ENCODE assay signal across 8 mouse cellular contexts in the genomic region with DNA sequence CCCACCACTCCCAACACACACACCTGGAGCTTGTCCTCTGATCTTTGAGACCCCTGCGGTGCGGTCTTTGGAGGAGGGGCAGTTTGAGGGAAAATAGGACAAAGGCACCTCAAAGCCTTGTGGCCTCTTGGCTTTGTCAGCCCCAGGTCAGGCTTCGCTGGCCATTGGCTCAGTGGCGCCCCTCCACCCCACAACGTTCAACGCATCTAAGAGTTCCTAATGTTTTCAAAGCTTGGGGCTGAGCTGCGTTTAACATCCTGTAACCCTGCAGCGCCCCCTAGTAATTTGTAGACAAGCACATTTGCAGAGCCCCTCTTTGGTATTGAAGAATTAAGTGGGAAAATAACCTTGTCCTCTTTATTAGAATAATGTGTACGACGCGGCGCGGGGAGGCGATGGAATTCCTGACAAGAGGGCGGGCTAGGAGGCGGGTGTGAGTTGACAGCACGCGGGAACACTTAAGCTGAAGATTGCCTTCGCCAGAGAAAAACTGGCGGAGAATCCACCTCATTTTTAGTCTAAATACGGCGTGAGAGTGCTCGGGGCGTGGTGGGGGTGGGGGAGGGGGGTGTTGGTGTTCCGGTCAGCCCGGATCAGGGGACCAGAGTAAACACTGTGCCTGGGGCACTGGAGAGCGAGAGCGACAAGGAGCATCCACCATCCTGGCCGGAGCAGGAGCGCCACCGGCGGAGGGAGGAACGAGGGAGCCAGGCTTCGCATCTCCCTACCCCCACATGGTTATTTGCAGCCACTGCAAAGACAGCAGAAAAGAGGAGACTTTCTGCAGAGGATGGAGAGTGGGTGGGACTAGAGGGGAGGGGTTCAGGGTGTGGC. TPM values are rescaled to one million over a fixed set of nuclear protein-coding genes. Genes with fewer than 3 reads are reported as not detected.
DNase-seq lines count a peak whose midpoint lies in the region; ATAC-seq and TF ChIP-seq lines count a peak whose summit lies in the region.

No protein-coding gene starts in this region.

- peak; percentile 82 for DNase-seq in CD4-positive, CD25-positive, alpha-beta regulatory T cell, adult 2 months (ENCODE audit: low read depth, low spot score)
- DNase-seq in c-Kit-positive CD71-negative TER-119-negative erythroid progenitor cells, embryonic 14.5 days (ENCODE audit: low read depth), result peak; percentile 67
- peak; percentile 80 for DNase-seq in heart, postnatal 0 days (ENCODE audit: low spot score)
- DNase-seq in kidney, postnatal 4 days, result peak; percentile 74 to 85
- peak; percentile 48 to 63 for DNase-seq in thymus, adult 18-20 months

- H3K4me2 ChIP-seq in forebrain, embryonic 13.5 days, result peak overlapping the region; percentile 78
- peak overlapping the region; percentile 88 for H3K4me2 ChIP-seq in heart, postnatal 0 days (ENCODE audit: low read depth, low read length)
- H3K4me2 ChIP-seq in liver, embryonic 15.5 days, result peak overlapping the region; percentile 76
- peak overlapping the region; percentile 75 for H3K4me2 ChIP-seq in neural tube, embryonic 14.5 days (ENCODE audit: low read depth, low read length)

- WGBS in forebrain, embryonic 13.5 days, result 1% methylated on average over 34 of the region's 34 CpGs
- 2% methylated on average over 34 of the region's 34 CpGs for WGBS in heart, postnatal 0 days
- 5% methylated on average over 34 of the region's 34 CpGs for WGBS in liver, embryonic 15.5 days (ENCODE audit: insufficient replicate concordance)
- WGBS in neural tube, embryonic 14.5 days, result 2% methylated on average over 34 of the region's 34 CpGs

- no peaks in the 10 kb centered on the region for H3K36me3 ChIP-seq in forebrain, embryonic 13.5 days (ENCODE audit: poor library complexity, severe bottlenecking)
- H3K36me3 ChIP-seq in heart, postnatal 0 days (replicated peaks; ENCODE audit: control insufficient read depth, insufficient read depth, low read length), result no peaks in the 10 kb centered on the region
- H3K36me3 ChIP-seq in liver, embryonic 15.5 days (replicated peaks), result no peaks in the 10 kb centered on the region
- H3K36me3 ChIP-seq in neural tube, embryonic 14.5 days (ENCODE audit: control insufficient read depth, insufficient read depth, low read length), result no peaks in the 10 kb centered on the region

- peak; percentile 60 for TF ChIP-seq CTCF in heart, postnatal 0 days (IDR thresholded peaks at IDR 0.05; ENCODE audit: low read depth)

- TF ChIP-seq EP300 in heart, postnatal 0 days (IDR thresholded peaks at IDR 0.05; ENCODE audit: low read depth), result no peak

- H3K27ac ChIP-seq in forebrain, embryonic 13.5 days, result peak overlapping the region; percentile 61; the same call in 1 of the 2 replicates
- H3K27ac ChIP-seq in heart, postnatal 0 days (ENCODE audit: low read depth), result peak overlapping the region; percentile 75
- no peak overlapping the region for H3K27ac ChIP-seq in liver, embryonic 15.5 days (replicated peaks)
- peak overlapping the region; percentile 80 for H3K27ac ChIP-seq in neural tube, embryonic 14.5 days (ENCODE audit: low read depth, low read length)

- peaks cover 6% of the 10 kb centered on the region; the same call in 1 of the 2 replicates for H3K27me3 ChIP-seq in forebrain, embryonic 13.5 days
- no peaks in the 10 kb centered on the region for H3K27me3 ChIP-seq in heart, postnatal 0 days (ENCODE audit: control insufficient read depth, insufficient read depth, low read length)
- H3K27me3 ChIP-seq in liver, embryonic 15.5 days, result peaks cover 38% of the 10 kb centered on the region
- no peaks in the 10 kb centered on the region for H3K27me3 ChIP-seq in neural tube, embryonic 14.5 days (ENCODE audit: control insufficient read depth, insufficient read depth, low read length)

- H3K4me3 ChIP-seq in forebrain, embryonic 13.5 days, result peak overlapping the region; percentile 45
- H3K4me3 ChIP-seq in heart, postnatal 0 days (ENCODE audit: low read depth, low read length), result peak overlapping the region; percentile 46
- peak overlapping the region; percentile 34 for H3K4me3 ChIP-seq in liver, embryonic 15.5 days (replicated peaks)
- H3K4me3 ChIP-seq in neural tube, embryonic 14.5 days (ENCODE audit: low read depth, low read length), result peak overlapping the region; percentile 36

- peak; percentile 81 for ATAC-seq in forebrain, embryonic 13.5 days
- ATAC-seq in heart, postnatal 0 days (ENCODE audit: insufficient read depth, low read depth), result peak; percentile 80
- no peak for ATAC-seq in liver, embryonic 15.5 days (ENCODE audit: insufficient read depth)
- ATAC-seq in neural tube, embryonic 14.5 days (ENCODE audit: low read depth), result peak; percentile 87

- peak overlapping the region; percentile 70 for H3K9ac ChIP-seq in forebrain, embryonic 13.5 days
- H3K9ac ChIP-seq in heart, postnatal 0 days (replicated peaks; ENCODE audit: low read depth, low read length), result peak overlapping the region; percentile 51; the same call in 1 of the 2 replicates
- peak overlapping the region; percentile 11; the same call in 1 of the 2 replicates for H3K9ac ChIP-seq in liver, embryonic 15.5 days
- peak overlapping the region; percentile 59 for H3K9ac ChIP-seq in neural tube, embryonic 14.5 days (replicated peaks; ENCODE audit: low read depth, low read length)

- H3K4me1 ChIP-seq in forebrain, embryonic 13.5 days, result peaks cover 17% of the 10 kb centered on the region
- H3K4me1 ChIP-seq in heart, postnatal 0 days (ENCODE audit: control insufficient read depth, insufficient read depth), result peaks cover 19% of the 10 kb centered on the region
- H3K4me1 ChIP-seq in liver, embryonic 15.5 days (replicated peaks), result peaks cover 29% of the 10 kb centered on the region
- 0 out of 2 replicates have a peak, but pooled peaks cover 5% of the 10 kb centered on the region for H3K4me1 ChIP-seq in neural tube, embryonic 14.5 days (ENCODE audit: control insufficient read depth, insufficient read depth, low read length)

- H3K9me3 ChIP-seq in forebrain, embryonic 13.5 days (replicated peaks), result no peaks in the 10 kb centered on the region
- no peaks in the 10 kb centered on the region for H3K9me3 ChIP-seq in heart, postnatal 0 days (replicated peaks; ENCODE audit: control insufficient read depth, low read length)
- no peaks in the 10 kb centered on the region for H3K9me3 ChIP-seq in liver, embryonic 15.5 days (replicated peaks)
- H3K9me3 ChIP-seq in neural tube, embryonic 14.5 days (ENCODE audit: control insufficient read depth, low read length), result no peaks in the 10 kb centered on the region

RNA-seq across cellular contexts. Expression of a gene that starts 28.2 kb away (rescaled TPM):
- polyA plus RNA-seq in forebrain, embryonic 13.5 days (2015; fragmentation: Nextera tagmentation; extraction: Ambion mirVana), result not detected in 2 replicates
- total RNA-seq in heart, postnatal 0 days (2014; rRNA removed; ENCODE audit: low replicate concordance), result not detected in 2 replicates
- not detected in 2 replicates for polyA plus RNA-seq in heart, postnatal 0 days (2015; fragmentation: Nextera tagmentation; extraction: Ambion mirVana)
- polyA plus RNA-seq in liver, embryonic 15.5 days (2015; fragmentation: Nextera tagmentation; extraction: Ambion mirVana), result 0.54 and 1.1 TPM in 2 replicates
- polyA plus RNA-seq in neural tube, embryonic 14.5 days (2014; fragmentation: Nextera tagmentation; extraction: Ambion mirVana), result 0.44 and 1.0 TPM in 2 replicates

RNA-seq across cellular contexts. Expression of a gene that starts 29.0 kb away (rescaled TPM):
- 0.30 and 0.72 TPM in 2 replicates for polyA plus RNA-seq in forebrain, embryonic 13.5 days (2015; fragmentation: Nextera tagmentation; extraction: Ambion mirVana)
- 0.43 and 0.76 TPM in 2 replicates for total RNA-seq in heart, postnatal 0 days (2014; rRNA removed; ENCODE audit: low replicate concordance)
- not detected in 2 replicates for polyA plus RNA-seq in heart, postnatal 0 days (2015; fragmentation: Nextera tagmentation; extraction: Ambion mirVana)
- 0.21 and 0.25 TPM in 2 replicates for polyA plus RNA-seq in liver, embryonic 15.5 days (2015; fragmentation: Nextera tagmentation; extraction: Ambion mirVana)
- 3.4 TPM in 1 of 2 replicates, not detected in the other for polyA plus RNA-seq in neural tube, embryonic 14.5 days (2014; fragmentation: Nextera tagmentation; extraction: Ambion mirVana)

RNA-seq across cellular contexts. Expression of a gene that starts 30.7 kb away (rescaled TPM):
- 47.2 and 51.9 TPM in 2 replicates for polyA plus RNA-seq in forebrain, embryonic 13.5 days (2015; fragmentation: Nextera tagmentation; extraction: Ambion mirVana)
- total RNA-seq in heart, postnatal 0 days (2014; rRNA removed; ENCODE audit: low replicate concordance), result 236 and 368 TPM in 2 replicates
- 105 and 107 TPM in 2 replicates for polyA plus RNA-seq in heart, postnatal 0 days (2015; fragmentation: Nextera tagmentation; extraction: Ambion mirVana)
- polyA plus RNA-seq in liver, embryonic 15.5 days (2015; fragmentation: Nextera tagmentation; extraction: Ambion mirVana), result 175 and 180 TPM in 2 replicates
- 29.1 and 35.9 TPM in 2 replicates for polyA plus RNA-seq in neural tube, embryonic 14.5 days (2014; fragmentation: Nextera tagmentation; extraction: Ambion mirVana)

RNA-seq across cellular contexts. Expression of a gene that starts 56.0 kb away (rescaled TPM):
- polyA plus RNA-seq in forebrain, embryonic 13.5 days (2015; fragmentation: Nextera tagmentation; extraction: Ambion mirVana), result 116 and 125 TPM in 2 replicates
- 34.7 and 98.0 TPM in 2 replicates for total RNA-seq in heart, postnatal 0 days (2014; rRNA removed; ENCODE audit: low replicate concordance)
- 152 and 162 TPM in 2 replicates for polyA plus RNA-seq in heart, postnatal 0 days (2015; fragmentation: Nextera tagmentation; extraction: Ambion mirVana)
- 111 and 115 TPM in 2 replicates for polyA plus RNA-seq in liver, embryonic 15.5 days (2015; fragmentation: Nextera tagmentation; extraction: Ambion mirVana)
- polyA plus RNA-seq in neural tube, embryonic 14.5 days (2014; fragmentation: Nextera tagmentation; extraction: Ambion mirVana), result 110 and 129 TPM in 2 replicates

RNA-seq across cellular contexts. Expression of a gene that starts 56.6 kb away (rescaled TPM):
- 91.1 and 92.9 TPM in 2 replicates for polyA plus RNA-seq in forebrain, embryonic 13.5 days (2015; fragmentation: Nextera tagmentation; extraction: Ambion mirVana)
- 79.1 and 81.5 TPM in 2 replicates for total RNA-seq in heart, postnatal 0 days (2014; rRNA removed; ENCODE audit: low replicate concordance)
- 45.9 and 53.2 TPM in 2 replicates for polyA plus RNA-seq in heart, postnatal 0 days (2015; fragmentation: Nextera tagmentation; extraction: Ambion mirVana)
- polyA plus RNA-seq in liver, embryonic 15.5 days (2015; fragmentation: Nextera tagmentation; extraction: Ambion mirVana), result 8.6 and 9.6 TPM in 2 replicates
- 108 and 117 TPM in 2 replicates for polyA plus RNA-seq in neural tube, embryonic 14.5 days (2014; fragmentation: Nextera tagmentation; extraction: Ambion mirVana)

Comparison
In these comparisons a context has a peak if more than half of its experiments do, and no peak if none do; other contexts are left out.
1. H3K9ac ChIP-seq: peak in every context shown above with its lines; median percentile 70 in forebrain, embryonic 13.5 days; 59 in neural tube, embryonic 14.5 days; 51 in heart, postnatal 0 days; 11 in liver, embryonic 15.5 days.